Mouse (Mus musculus) testis, adult 2 months (tissue): ENCODE results near the gene Fem1a.

Experiments
- CTCF ChIP-seq: fragments of 200-500 bp; IDR thresholded peaks from 2 replicates; pipeline ENCODE4 v1.5.1; 2012; ENCODE audit warnings: low read depth, mild to moderate bottlenecking, inconsistent platforms, low read length, moderate library complexity; ENCODE audit not compliant: control insufficient read depth, insufficient read depth, insufficient replicate concordance
- POLR2A ChIP-seq: fragments of 200-500 bp; IDR thresholded peaks from 2 replicates; pipeline ENCODE4 v1.6.1; 2012; ENCODE audit warnings: low read depth, mild to moderate bottlenecking, inconsistent platforms, low read length, moderate library complexity; ENCODE audit not compliant: control insufficient read depth

- TF ChIP-seq CTCF: no peak
- TF ChIP-seq POLR2A: no peak
Measured at GRCm38 (mm10) chr17:56302363-56302996, 45.9 kb downstream of the Fem1a start.
